Comparison of ENCODE assay signal across 8 mouse cellular contexts in genomic region chr12:103995292-103996072, GRCm38 (mm10). TPM values are rescaled to one million over a fixed set of nuclear protein-coding genes. Genes with fewer than 3 reads are reported as not detected.
DNase-seq lines count a peak whose midpoint lies in the region; ATAC-seq and TF ChIP-seq lines count a peak whose summit lies in the region.

No protein-coding gene starts in this region.

- H3ac ChIP-seq in C2C12 (ENCODE audit: control insufficient read depth, insufficient read length, low read depth) = no peak overlapping the region

- no peaks in the 10 kb centered on the region for H3K4me1 ChIP-seq in lung, adult 2 months (ENCODE audit: control insufficient read depth, insufficient read depth, low read length)

- DNase-seq in NIH3T3 (ENCODE audit: low read depth) = peak; percentile 89
- peak; percentile 73 for DNase-seq in cerebellum, adult 9-10 months
- DNase-seq in gastrocnemius, postnatal 10 days = peak; percentile 59
- peak; percentile 69 for DNase-seq in kidney, postnatal 14 days
- peak; percentile 70 for DNase-seq in lung, adult 2 months
- DNase-seq in thymus, postnatal 4 days = peak; percentile 62

- H3K27me3 ChIP-seq in C2C12 (ENCODE audit: control insufficient read depth, insufficient read depth, insufficient read length) = no peaks in the 10 kb centered on the region

- no peaks in the 10 kb centered on the region for H3K79me3 ChIP-seq in C2C12 (ENCODE audit: low read depth)

- no peak for TF ChIP-seq POLR2A in lung, adult 2 months (IDR thresholded peaks at IDR 0.05; ENCODE audit: borderline replicate concordance, extremely low read depth, low read depth, low read length)

- TF ChIP-seq CTCF in C2C12 (IDR thresholded peaks at IDR 0.05; ENCODE audit: control insufficient read depth, insufficient read depth, insufficient read length) = peak; percentile 70
- TF ChIP-seq CTCF in lung, adult 2 months (IDR thresholded peaks at IDR 0.05; ENCODE audit: insufficient read depth, low read length) = peak; percentile 92

- H3K79me2 ChIP-seq in C2C12 (ENCODE audit: control insufficient read depth, insufficient read depth) = no peaks in the 10 kb centered on the region

- WGBS in lung, adult 2 months = 34% methylated on average over 5 of the region's 5 CpGs

- ATAC-seq in neutrophil, adult 5-6 weeks (ENCODE audit: extremely low read depth, insufficient number of reproducible peaks, low FRiP score, poor library complexity, severe bottlenecking) = peak; percentile 28; the same call in 1 of the 2 replicates

- no peak overlapping the region for H3K4me3 ChIP-seq in C2C12 (ENCODE audit: insufficient read depth, poor library complexity, severe bottlenecking)
- no peak overlapping the region for H3K4me3 ChIP-seq in lung, adult 2 months (replicated peaks; ENCODE audit: extremely low read depth, low read depth, low read length)

- no peaks in the 10 kb centered on the region for H3K36me3 ChIP-seq in C2C12 (ENCODE audit: control insufficient read depth, insufficient read depth)

TF ChIP-seq in C2C12, 6 proteins besides CTCF, POLR2A, EP300 and RAD21:
- TF ChIP-seq MAX (IDR thresholded peaks at IDR 0.05) (no peak), CEBPB (IDR thresholded peaks at IDR 0.05; ENCODE audit: low read depth) (no peak), FOSL1 (IDR thresholded peaks at IDR 0.05; ENCODE audit: insufficient read depth, low read length, poor library complexity, severe bottlenecking) (no peak), MYOG (IDR thresholded peaks at IDR 0.05; ENCODE audit: control insufficient read depth, extremely low read depth, insufficient read length) (no peak), MYOD1 (IDR thresholded peaks at IDR 0.05; ENCODE audit: control insufficient read depth, insufficient read length, low read depth) (no peak), USF1 (IDR thresholded peaks at IDR 0.05; ENCODE audit: low read depth) (no peak)

RNA-seq across cellular contexts. Expression of gene Serpina11, which starts 5.7 kb away (rescaled TPM):
- not detected for polyA plus RNA-seq in C2C12 (2012; fragmentation: generic; extraction: Trizol)
- not detected for total RNA-seq in gastrocnemius, postnatal 10 days (2021)
- polyA plus RNA-seq in lung, adult 2 months (2012; rRNA removed) = 0.15 TPM in 1 of 2 replicates, not detected in the other
- 0.23 TPM in 1 of 2 replicates, not detected in the other for total RNA-seq in neutrophil, adult 5-6 weeks (2017)

RNA-seq across cellular contexts. Expression of gene Serpina9, which starts 18.1 kb away (rescaled TPM):
- 0.01 TPM for polyA plus RNA-seq in C2C12 (2012; fragmentation: generic; extraction: Trizol)
- not detected for total RNA-seq in gastrocnemius, postnatal 10 days (2021)
- 1.4 and 2.7 TPM in 2 replicates for polyA plus RNA-seq in lung, adult 2 months (2012; rRNA removed)
- total RNA-seq in neutrophil, adult 5-6 weeks (2017) = not detected in 2 replicates

RNA-seq across cellular contexts. Expression of gene Serpina1e, which starts 36.7 kb away (rescaled TPM):
- not detected for polyA plus RNA-seq in C2C12 (2012; fragmentation: generic; extraction: Trizol)
- total RNA-seq in gastrocnemius, postnatal 10 days (2021) = under 1 TPM in 1 of 2 experiments, not detected in 1; 0.93 TPM
- 1.8 and 2.9 TPM in 2 replicates for polyA plus RNA-seq in lung, adult 2 months (2012; rRNA removed)
- total RNA-seq in neutrophil, adult 5-6 weeks (2017) = not detected in 2 replicates

RNA-seq across cellular contexts. Expression of gene Serpina12, which starts 48.8 kb away (rescaled TPM):
- polyA plus RNA-seq in C2C12 (2012; fragmentation: generic; extraction: Trizol) = not detected
- total RNA-seq in gastrocnemius, postnatal 10 days (2021) = not detected
- 0.12 TPM in 1 of 2 replicates, not detected in the other for polyA plus RNA-seq in lung, adult 2 months (2012; rRNA removed)
- not detected in 2 replicates for total RNA-seq in neutrophil, adult 5-6 weeks (2017)
